Mouse (Mus musculus) neural tube, embryonic 12.5 days (tissue): ENCODE data around the gene Cc2d2b. TPM values are rescaled to one million over a fixed set of nuclear protein-coding genes. Genes with fewer than 3 reads are reported as not detected.
A peak's percentile ranks its signal among the peaks of the same experiment; 100 is the strongest.

ENCODE experiments used
- ATAC-seq: fragments of 200-750 bp; cut with Nextera tagmentation; 2 replicates; pipeline ENCODE4 v1.8.0; 2017; ENCODE audit warnings: low read depth, mild to moderate bottlenecking, moderate TSS enrichment, moderate library complexity; ENCODE audit not compliant: low FRiP score
- H3K27ac ChIP-seq: fragments of 300-500 bp; sonication (generic); 2 replicates; pipeline ENCODE4 v1.5.1; 2016
- H3K27me3 ChIP-seq: fragments of 300-500 bp; sonication (generic); replicated peaks from 2 replicates; pipeline ENCODE4 v1.6.1; 2016; ENCODE audit warnings: mild to moderate bottlenecking
- H3K36me3 ChIP-seq: fragments of 300-500 bp; sonication (generic); 2 replicates; pipeline ENCODE4 v1.6.1; 2016; ENCODE audit warnings: mild to moderate bottlenecking
- H3K4me1 ChIP-seq: fragments of 300-500 bp; sonication (generic); 2 replicates; pipeline ENCODE4 v1.6.1; 2016
- H3K4me2 ChIP-seq: fragments of 300-500 bp; sonication (generic); replicated peaks from 2 replicates; pipeline ENCODE4 v1.6.1; 2016; ENCODE audit warnings: mild to moderate bottlenecking
- H3K4me3 ChIP-seq: fragments of 300-500 bp; sonication (generic); 2 replicates; pipeline ENCODE4 v1.5.1; 2016
- H3K9ac ChIP-seq: fragments of 300-500 bp; sonication (generic); 2 replicates; pipeline ENCODE4 v1.6.1; 2016; ENCODE audit warnings: mild to moderate bottlenecking
- H3K9me3 ChIP-seq: fragments of 300-500 bp; sonication (generic); 2 replicates; pipeline ENCODE4 v1.6.1; 2016; ENCODE audit warnings: mild to moderate bottlenecking
- WGBS: fragments of 180-500 bp; shearing (Covaris S2); methylation state at CpG from one replicate; pipeline ENCODE4 v1.1.7; 2016; 5-methylcytosine and 5-hydroxymethylcytosine counted together
- polyA plus RNA-seq: library from polyadenylated mRNA; unstranded; fragments of >200 nt; fragmentation: Nextera tagmentation; extraction: Ambion mirVana; gene quantifications from 2 replicates; pipeline ENCODE4 v1.2.1, GENCODE M21; 2016

Cc2d2b gene
- polyA plus RNA-seq = 0.08 and 0.32 TPM in 2 replicates

DNA sequence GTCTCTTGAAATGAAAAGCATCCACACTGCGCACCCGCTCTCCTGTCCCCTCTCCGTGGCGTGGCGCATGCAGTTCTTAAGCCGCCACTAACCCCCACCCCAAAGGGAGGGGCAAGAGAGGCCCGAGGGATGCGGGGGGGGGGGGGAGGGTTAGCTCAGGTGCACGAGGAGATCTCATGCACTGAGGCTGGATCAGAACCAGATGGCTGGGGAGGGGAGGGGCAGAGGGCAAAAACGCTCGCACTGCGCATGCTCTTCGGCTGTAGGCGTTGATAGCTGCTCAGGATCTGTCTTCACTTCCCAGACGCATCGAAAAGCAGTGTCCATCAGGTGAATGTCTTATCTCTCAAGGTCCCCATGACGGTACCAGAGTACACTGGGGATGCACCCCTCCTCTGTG is at the start of gene Cc2d2b:
Cc2d2b (plus strand) TSS at position 195 of the 400 bp plus-strand sequence.
- no peak within 1 kb of the TSS for H3K4me2 ChIP-seq

DNA sequence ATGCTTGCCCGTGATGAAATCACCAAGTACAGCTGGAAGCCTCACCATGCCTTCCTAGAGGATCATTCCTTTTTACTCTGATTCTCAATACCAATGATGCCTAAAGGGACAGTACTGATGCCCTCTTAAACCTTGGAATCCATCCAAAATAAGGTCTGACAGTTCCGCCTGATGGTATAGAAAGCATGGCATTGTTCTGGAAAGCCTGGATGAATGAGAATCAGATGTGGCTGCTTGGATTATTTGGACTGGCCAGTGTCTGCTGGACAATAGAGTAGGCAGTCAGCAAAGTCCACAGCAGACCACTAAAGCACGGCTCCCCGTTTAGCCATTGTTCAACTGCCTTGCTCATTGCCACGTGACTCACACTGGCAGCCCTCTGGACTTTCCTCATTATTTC is 48.7 kb upstream of the Cc2d2b start:
- Histone ChIP-seq H3K27ac (no peak overlapping the region), H3K4me1 (no peaks in the 10 kb centered on the region), H3K27me3 (no peaks in the 10 kb centered on the region), H3K9ac (no peak overlapping the region), H3K4me2 (no peak overlapping the region), H3K9me3 (no peaks in the 10 kb centered on the region), H3K36me3 (no peaks in the 10 kb centered on the region), H3K4me3 (no peak overlapping the region)
- 51% methylated on average over 5 of the region's 5 CpGs for WGBS
- ATAC-seq = no peak

More for the DNA sequence above, at the start of gene Cc2d2b:
- Histone ChIP-seq H3K4me3 (no peak within 1 kb of the TSS), H3K27ac (no peak within 1 kb of the TSS), H3K36me3 (no peaks in the 10 kb centered on the region), H3K4me1 (no peaks in the 10 kb centered on the region), H3K9ac (no peak within 1 kb of the TSS), H3K27me3 (no peaks in the 10 kb centered on the region), H3K9me3 (no peaks in the 10 kb centered on the region)
- WGBS = 76% methylated on average over 17 of the region's 17 CpGs
- ATAC-seq = no peak

DNA sequence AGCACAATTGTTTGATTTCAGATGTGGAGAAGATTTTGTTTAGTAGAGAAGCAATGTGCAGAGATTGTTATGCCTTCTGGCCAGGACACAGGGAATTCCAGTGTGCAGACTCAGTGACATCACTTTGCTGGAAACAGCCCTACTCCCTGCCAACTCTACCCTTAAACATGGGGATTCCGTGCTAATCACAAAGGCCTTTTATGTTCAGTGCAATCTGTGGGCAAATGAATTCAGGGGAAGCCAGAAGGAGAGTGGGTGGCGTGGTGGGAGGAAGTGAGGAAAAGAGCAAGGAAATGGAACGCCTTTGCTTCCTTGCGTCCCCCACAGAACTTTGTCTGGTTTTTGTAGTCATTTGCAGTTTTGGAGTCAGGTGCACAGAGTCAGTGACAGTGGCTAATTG is 46.1 kb upstream of the Cc2d2b start:
- Histone ChIP-seq H3K27me3 (no peaks in the 10 kb centered on the region), H3K36me3 (no peaks in the 10 kb centered on the region), H3K4me1 (no peaks in the 10 kb centered on the region), H3K27ac (no peak overlapping the region), H3K4me2 (no peak overlapping the region), H3K9ac (no peak overlapping the region), H3K9me3 (no peaks in the 10 kb centered on the region), H3K4me3 (no peak overlapping the region)
- no peak for ATAC-seq
- 59% methylated on average over 4 of the region's 4 CpGs for WGBS

DNA sequence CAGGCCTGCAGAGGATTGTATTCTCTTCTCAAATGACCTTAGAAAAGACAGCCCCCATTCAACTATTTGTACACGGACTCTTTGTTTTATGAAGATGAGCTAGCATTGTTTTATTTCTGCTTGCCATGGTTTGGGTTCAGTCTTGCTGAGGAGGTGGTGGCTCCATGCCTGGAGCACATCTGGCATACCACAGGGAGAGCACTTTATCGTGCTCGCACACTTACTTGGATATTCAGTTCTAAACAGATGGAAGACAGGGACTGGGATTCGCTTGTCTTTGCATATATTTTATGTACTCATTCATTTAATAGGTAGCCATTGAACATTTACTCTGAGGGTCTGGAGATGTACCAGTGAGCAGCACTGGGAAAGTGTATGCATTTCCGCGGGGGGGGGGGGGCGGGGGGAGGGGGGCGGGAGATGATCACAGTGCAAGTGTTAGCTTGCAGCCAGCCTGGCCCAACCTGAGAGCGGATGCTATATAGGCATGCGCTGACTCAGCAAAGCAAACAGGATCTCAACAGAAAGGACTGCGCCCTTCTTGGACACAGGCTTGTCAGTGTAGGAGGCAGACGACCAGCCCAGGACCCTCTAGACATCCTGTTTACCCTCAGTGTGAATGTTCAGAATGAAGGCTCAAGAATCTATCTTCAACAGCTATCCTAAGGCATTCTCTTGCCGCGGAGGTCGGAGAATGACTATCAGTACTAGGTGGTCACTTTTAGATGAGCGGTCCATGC is 35.5 kb upstream of the Cc2d2b start:
- no peak overlapping the region for H3K27ac ChIP-seq
- ATAC-seq = no peak
- no peak overlapping the region for H3K9ac ChIP-seq

DNA sequence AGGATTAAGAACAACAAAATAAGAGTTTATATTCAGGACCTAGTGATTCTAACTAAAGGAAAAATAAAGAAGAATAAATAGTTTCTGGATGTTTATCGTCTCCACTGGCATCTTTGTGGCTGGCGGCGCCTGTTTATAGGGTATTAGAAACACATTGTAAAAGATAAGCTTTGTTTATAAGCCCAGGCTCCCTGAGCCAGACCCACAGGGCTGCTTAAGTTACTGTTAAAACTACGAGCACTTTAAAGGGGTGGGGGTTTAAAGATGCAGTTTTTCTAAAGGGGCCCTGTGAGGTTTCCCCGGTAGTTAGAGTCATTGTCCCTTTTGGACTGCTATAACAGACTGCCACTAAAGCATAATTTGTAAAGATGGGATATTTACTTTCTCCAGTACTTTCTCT is 33.9 kb upstream of the Cc2d2b start:
- H3K4me3 ChIP-seq = no peak overlapping the region
- no peak for ATAC-seq
- no peaks in the 10 kb centered on the region for H3K9me3 ChIP-seq
- H3K4me2 ChIP-seq = no peak overlapping the region
- H3K36me3 ChIP-seq = no peaks in the 10 kb centered on the region
- no peaks in the 10 kb centered on the region for H3K27me3 ChIP-seq
- WGBS = 72% methylated on average over 5 of the region's 5 CpGs
- no peak overlapping the region for H3K27ac ChIP-seq
- H3K4me1 ChIP-seq = no peaks in the 10 kb centered on the region
- H3K9ac ChIP-seq = no peak overlapping the region

More for the DNA sequence above, 35.5 kb upstream of the Cc2d2b start:
- no peak overlapping the region for H3K4me2 ChIP-seq
- H3K27me3 ChIP-seq = no peaks in the 10 kb centered on the region
- H3K36me3 ChIP-seq = no peaks in the 10 kb centered on the region
- H3K4me3 ChIP-seq = no peak overlapping the region
- no peaks in the 10 kb centered on the region for H3K9me3 ChIP-seq
- 82% methylated on average over 16 of the region's 16 CpGs for WGBS
- H3K4me1 ChIP-seq = no peaks in the 10 kb centered on the region

DNA sequence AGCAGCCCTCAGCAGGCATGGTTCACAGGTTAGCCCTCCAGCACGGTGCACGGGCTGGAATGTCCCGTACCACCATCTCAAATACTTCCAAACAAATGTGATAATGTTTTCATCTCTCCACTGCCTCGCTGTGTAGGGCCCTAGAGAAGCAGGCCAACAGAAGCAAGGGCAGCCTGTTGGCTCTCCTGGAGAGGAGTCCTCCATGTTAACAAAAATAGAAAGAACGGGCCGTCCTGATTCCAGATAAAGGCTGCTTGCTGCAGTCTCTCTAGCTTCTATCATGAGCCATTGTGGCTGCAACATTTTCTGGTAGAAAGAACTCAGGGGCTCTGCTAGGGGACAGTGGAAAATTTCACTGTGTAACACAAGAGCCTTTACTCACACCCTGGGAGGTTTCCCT is 31.6 kb upstream of the Cc2d2b start:
- Histone ChIP-seq H3K9me3 (no peaks in the 10 kb centered on the region), H3K9ac (no peak overlapping the region), H3K4me1 (no peaks in the 10 kb centered on the region), H3K27ac (no peak overlapping the region), H3K4me2 (no peak overlapping the region), H3K4me3 (no peak overlapping the region), H3K36me3 (no peaks in the 10 kb centered on the region), H3K27me3 (no peaks in the 10 kb centered on the region)
- no peak for ATAC-seq
- 90% methylated on average over 6 of the region's 6 CpGs for WGBS

DNA sequence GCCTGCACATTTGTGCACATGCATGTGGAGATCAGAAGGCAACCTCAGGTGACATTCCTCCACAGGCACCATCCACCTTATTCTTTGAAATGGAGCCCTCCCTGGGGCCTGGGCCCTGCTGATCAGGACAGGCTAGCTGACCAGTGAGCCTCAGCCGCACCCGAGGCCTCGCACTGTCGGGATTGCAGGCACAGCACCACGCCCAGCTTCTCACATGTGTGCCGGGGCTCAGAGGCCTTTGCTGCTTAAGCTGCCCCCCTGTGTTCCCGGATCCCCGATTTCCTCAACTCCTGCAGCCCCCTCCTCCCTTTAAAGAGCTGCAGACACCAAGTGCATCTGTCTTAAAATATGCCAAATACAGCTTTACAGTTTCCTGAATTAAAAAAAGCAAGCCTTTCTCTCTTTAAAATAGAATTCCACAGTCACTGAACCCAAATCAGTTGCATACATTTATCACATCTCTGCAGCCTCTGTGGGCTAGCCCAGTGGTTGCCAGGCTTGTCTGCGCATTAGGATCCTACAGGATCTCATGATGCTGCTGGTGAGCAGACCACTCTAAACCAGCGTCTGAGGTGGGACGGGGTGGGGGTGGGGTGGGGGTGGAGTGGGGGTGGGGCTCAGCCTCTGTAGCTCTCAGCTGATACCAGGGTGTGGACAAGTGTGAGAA is 29.0 kb upstream of the Cc2d2b start:
- H3K27me3 ChIP-seq = no peaks in the 10 kb centered on the region

DNA sequence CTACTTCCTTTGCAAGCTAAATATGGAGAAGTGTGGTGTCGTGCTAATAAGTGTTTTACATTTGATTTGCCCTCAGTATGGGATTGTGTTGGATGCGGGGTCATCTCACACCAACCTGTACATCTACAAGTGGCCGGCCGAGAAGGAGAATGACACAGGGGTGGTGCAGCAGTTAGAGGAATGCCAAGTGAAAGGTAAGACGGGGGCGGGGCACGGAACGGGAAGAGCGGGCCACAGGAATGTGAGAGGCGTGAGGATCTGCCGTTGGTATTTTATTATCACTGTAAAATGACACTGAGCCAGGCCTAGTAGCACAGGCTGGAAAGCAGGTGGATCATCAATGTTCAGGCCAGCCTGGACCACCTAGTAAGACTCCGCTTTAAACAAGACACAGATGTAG is 28.2 kb upstream of the Cc2d2b start:
- 81% methylated on average over 12 of the region's 12 CpGs for WGBS
- H3K27me3 ChIP-seq = no peaks in the 10 kb centered on the region
- H3K36me3 ChIP-seq = no peaks in the 10 kb centered on the region
- H3K27ac ChIP-seq = no peak overlapping the region
- H3K4me2 ChIP-seq = no peak overlapping the region
- no peak overlapping the region for H3K9ac ChIP-seq
- no peaks in the 10 kb centered on the region for H3K9me3 ChIP-seq
- no peak for ATAC-seq
- no peak overlapping the region for H3K4me3 ChIP-seq
- H3K4me1 ChIP-seq = no peaks in the 10 kb centered on the region

More for the DNA sequence above, 29.0 kb upstream of the Cc2d2b start:
- Histone ChIP-seq H3K9ac (no peak overlapping the region), H3K4me2 (no peak overlapping the region), H3K9me3 (no peaks in the 10 kb centered on the region), H3K36me3 (no peaks in the 10 kb centered on the region), H3K27ac (no peak overlapping the region), H3K4me3 (no peak overlapping the region), H3K4me1 (no peaks in the 10 kb centered on the region)
- 65% methylated on average over 11 of the region's 11 CpGs for WGBS
- no peak for ATAC-seq

DNA sequence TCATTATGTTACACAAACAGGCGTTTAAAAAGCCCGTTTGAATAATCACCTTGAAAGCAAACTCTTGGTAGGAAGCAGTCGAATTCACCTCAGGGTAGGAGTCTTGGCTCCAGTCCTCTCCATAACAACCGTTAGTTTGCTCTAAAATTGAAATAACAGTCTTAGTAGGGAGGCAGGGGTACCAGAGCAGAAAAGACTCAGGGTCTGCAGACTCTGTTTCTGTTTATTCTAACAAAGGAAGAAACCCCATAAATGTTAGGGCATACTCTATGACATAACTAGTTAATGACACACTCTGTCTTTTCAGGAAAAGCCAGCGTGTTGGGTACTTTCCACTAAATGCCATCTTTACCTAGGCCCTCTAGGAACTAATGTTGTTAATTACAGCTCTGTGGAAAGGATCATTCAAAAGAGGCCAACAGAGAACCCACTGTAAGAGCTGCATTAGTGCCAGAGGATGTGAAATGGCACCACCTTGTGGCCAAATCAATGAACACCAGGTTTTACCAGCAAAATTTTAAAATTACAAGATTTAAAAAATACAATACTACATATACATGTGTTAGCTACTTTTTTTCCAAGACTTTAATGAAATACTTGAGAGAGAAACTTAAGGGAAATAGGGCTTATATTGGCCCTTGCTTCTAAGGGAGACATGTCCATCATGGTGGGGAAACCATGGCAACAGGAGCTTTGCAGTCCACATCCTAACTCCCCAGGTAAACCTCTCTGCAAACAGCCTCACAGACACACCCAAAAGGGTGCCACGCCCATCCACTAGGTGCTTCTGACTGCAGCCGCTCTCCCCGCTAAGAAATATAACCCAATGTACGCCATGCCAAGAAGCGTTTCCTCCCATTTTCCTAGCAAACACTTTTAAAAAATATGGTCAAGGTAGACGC is 26.2 kb upstream of the Cc2d2b start:
- WGBS = 61% methylated on average over 11 of the region's 11 CpGs
- H3K27me3 ChIP-seq = no peaks in the 10 kb centered on the region
- H3K4me1 ChIP-seq = no peaks in the 10 kb centered on the region
- H3K4me2 ChIP-seq = no peak overlapping the region
- no peak overlapping the region for H3K9ac ChIP-seq
- H3K9me3 ChIP-seq = no peaks in the 10 kb centered on the region
- peak; percentile 77 for ATAC-seq
- no peak overlapping the region for H3K4me3 ChIP-seq
- H3K36me3 ChIP-seq = no peaks in the 10 kb centered on the region
- H3K27ac ChIP-seq = no peak overlapping the region

DNA sequence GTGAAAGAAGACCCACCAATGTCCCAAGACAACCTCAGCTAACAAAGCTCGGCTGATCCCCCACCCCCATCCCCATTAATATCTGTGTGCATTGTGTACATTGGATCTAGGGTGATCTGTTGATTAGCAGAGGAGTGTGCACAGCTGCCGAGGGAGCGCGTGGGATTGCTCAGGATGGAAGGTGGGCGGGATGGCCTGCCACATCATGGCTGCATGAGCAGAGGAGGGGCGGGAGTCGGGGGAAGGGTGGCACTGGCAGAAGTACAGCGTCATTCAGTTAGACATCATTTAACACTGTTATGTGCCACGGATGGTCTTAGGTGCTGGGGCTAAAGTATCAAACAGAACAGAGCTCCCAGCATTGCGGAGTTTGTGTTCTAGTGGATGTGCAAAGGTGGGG is 25.0 kb upstream of the Cc2d2b start:
- Histone ChIP-seq H3K4me1 (no peaks in the 10 kb centered on the region), H3K27me3 (no peaks in the 10 kb centered on the region), H3K4me2 (no peak overlapping the region), H3K27ac (no peak overlapping the region), H3K4me3 (no peak overlapping the region), H3K9ac (no peak overlapping the region), H3K9me3 (no peaks in the 10 kb centered on the region), H3K36me3 (no peaks in the 10 kb centered on the region)
- 65% methylated on average over 10 of the region's 10 CpGs for WGBS
- no peak for ATAC-seq

DNA sequence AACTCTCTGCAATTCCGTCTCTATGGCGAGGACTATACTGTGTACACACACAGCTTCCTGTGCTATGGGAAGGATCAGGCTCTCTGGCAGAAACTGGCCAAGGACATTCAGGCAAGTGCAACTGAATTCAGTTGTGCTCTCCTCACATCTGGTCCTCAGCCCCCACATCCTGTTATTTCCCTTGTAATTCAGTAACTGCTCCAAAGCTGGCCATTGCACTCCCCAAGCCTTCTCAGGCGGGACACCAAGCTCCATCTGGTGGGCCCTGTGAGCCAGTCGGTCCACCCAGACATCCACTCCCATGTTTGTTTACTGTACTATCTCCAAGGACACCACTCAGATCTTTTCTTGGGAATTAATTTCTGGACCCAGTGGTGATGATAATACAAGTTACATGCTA is 22.4 kb upstream of the Cc2d2b start:
- Histone ChIP-seq H3K4me1 (no peaks in the 10 kb centered on the region), H3K4me3 (no peak overlapping the region), H3K27ac (no peak overlapping the region), H3K36me3 (no peaks in the 10 kb centered on the region), H3K4me2 (no peak overlapping the region), H3K9me3 (no peaks in the 10 kb centered on the region), H3K9ac (no peak overlapping the region), H3K27me3 (no peaks in the 10 kb centered on the region)
- WGBS = 81% methylated on average over 4 of the region's 4 CpGs
- ATAC-seq = no peak

DNA sequence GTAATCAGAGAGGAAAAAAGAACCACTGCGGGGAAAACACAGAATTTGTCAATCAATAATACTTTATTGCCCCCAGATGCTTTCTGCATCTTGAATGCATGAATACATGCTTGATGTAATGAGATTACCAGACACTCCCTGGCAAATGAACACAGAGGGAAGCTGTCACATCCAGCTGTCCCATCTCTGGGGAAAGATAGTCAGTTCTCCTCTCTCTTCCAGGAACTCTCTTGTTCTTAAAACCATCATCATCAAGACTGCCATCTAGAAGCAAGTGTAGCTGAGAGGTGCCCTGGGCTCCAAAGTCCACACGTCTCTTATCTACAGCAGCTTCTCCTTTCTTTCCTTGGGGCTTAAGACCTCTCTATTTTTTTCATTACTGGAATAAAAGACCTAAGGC is 21.9 kb upstream of the Cc2d2b start:
- Histone ChIP-seq H3K36me3 (no peaks in the 10 kb centered on the region), H3K9me3 (no peaks in the 10 kb centered on the region), H3K4me2 (no peak overlapping the region), H3K27me3 (no peaks in the 10 kb centered on the region), H3K4me1 (no peaks in the 10 kb centered on the region), H3K27ac (no peak overlapping the region), H3K4me3 (no peak overlapping the region), H3K9ac (no peak overlapping the region)
- ATAC-seq = no peak
- WGBS = 67% methylated on average over 2 of the region's 2 CpGs
